16 mouse cellular contexts compared by ENCODE assay signal in genomic region chr5:147839418-147839817, GRCm38 (mm10).
"Had no signal": no experiment of that assay in that cellular context is flagged by ENCODE, and none has a peak within 500 bp of the region (broad histone marks: within the 10 kb centered on the region; RNA-seq: fewer than 3 reads in every experiment).

No protein-coding gene starts in this region.

- H3K36me3 ChIP-seq: limb, embryonic 12.5 days; liver, embryonic 15.5 days; lung, embryonic 15.5 days; midbrain, embryonic 12.5 days; neural tube, embryonic 15.5 days had no signal

- ATAC-seq: midbrain, embryonic 16.5 days had no signal

- DNase-seq: kidney, adult 11 months; kidney, postnatal 10 days; kidney, postnatal 4 days; liver; lung, postnatal 36 days; right cerebral cortex, postnatal 4 days; spleen, adult 18-20 months; thymus, postnatal 36 days had no signal

- H3K27ac ChIP-seq: layer of hippocampus, adult 2 months; limb, embryonic 12.5 days; liver, embryonic 15.5 days; lung, embryonic 15.5 days; midbrain, embryonic 12.5 days; neural tube, embryonic 15.5 days had no signal

- H3K9ac ChIP-seq: limb, embryonic 12.5 days; liver, embryonic 15.5 days; lung, embryonic 15.5 days; midbrain, embryonic 12.5 days; neural tube, embryonic 15.5 days had no signal

- H3K4me3 ChIP-seq: layer of hippocampus, adult 2 months; limb, embryonic 12.5 days; liver, embryonic 15.5 days; lung, embryonic 15.5 days; megakaryocyte, embryonic 14.5 days; midbrain, embryonic 12.5 days; neural tube, embryonic 15.5 days had no signal

- H3K4me2 ChIP-seq: limb, embryonic 12.5 days; liver, embryonic 15.5 days; lung, embryonic 15.5 days; midbrain, embryonic 12.5 days; neural tube, embryonic 15.5 days had no signal

- H3K9me3 ChIP-seq: limb, embryonic 12.5 days; liver, embryonic 15.5 days; lung, embryonic 15.5 days; midbrain, embryonic 12.5 days; neural tube, embryonic 15.5 days had no signal

- H3K27me3 ChIP-seq: lung, embryonic 15.5 days; neural tube, embryonic 15.5 days had no signal

- H3K4me1 ChIP-seq: liver, embryonic 15.5 days; lung, embryonic 15.5 days; neural tube, embryonic 15.5 days had no signal
